Mouse (Mus musculus) heart, adult 2 months (tissue): ENCODE measurements around the gene Nav3.
A peak's percentile ranks its signal among the peaks of the same experiment; 100 is the strongest.

Source experiments
- CTCF ChIP-seq: fragments of 200-600 bp; IDR thresholded peaks from 2 replicates; pipeline ENCODE4 v1.8.1; 2022; ENCODE audit warnings: antibody characterized with exemption, mild to moderate bottlenecking, moderate library complexity
- POLR2A ChIP-seq: fragments of 200-500 bp; IDR thresholded peaks from 2 replicates; pipeline ENCODE4 v1.6.1; 2011; ENCODE audit warnings: mild to moderate bottlenecking, low read depth, low read length, control low read depth; ENCODE audit not compliant: insufficient read depth

- TF ChIP-seq CTCF (peak; percentile 96; the same call in 1 of the 2 replicates), POLR2A (no peak)
Measured at GRCm38 (mm10) chr10:109920607-109921187, 535.3 kb downstream of the Nav3 start.
